Mouse (Mus musculus) pancreas, adult 10 weeks (tissue): ENCODE results near the gene Nod2. TPM values are rescaled to one million over a fixed set of nuclear protein-coding genes. Genes with fewer than 3 reads are reported as not detected.

Experiments used
- polyA plus RNA-seq: library from polyadenylated mRNA; stranded (reverse); fragments of 350-450 nt; fragmentation: Illumina TruSeq; extraction: RNeasy Lipid Tissue Mini Kit (QIAGEN cat#74804); gene quantifications from one replicate; pipeline ENCODE4 v1.2.3, GENCODE M21; 2015; ENCODE audit warnings: low read depth, low replicate concordance; ENCODE audit not compliant: insufficient read depth

The Nod2 gene
- 0.87 TPM for polyA plus RNA-seq

DNA sequence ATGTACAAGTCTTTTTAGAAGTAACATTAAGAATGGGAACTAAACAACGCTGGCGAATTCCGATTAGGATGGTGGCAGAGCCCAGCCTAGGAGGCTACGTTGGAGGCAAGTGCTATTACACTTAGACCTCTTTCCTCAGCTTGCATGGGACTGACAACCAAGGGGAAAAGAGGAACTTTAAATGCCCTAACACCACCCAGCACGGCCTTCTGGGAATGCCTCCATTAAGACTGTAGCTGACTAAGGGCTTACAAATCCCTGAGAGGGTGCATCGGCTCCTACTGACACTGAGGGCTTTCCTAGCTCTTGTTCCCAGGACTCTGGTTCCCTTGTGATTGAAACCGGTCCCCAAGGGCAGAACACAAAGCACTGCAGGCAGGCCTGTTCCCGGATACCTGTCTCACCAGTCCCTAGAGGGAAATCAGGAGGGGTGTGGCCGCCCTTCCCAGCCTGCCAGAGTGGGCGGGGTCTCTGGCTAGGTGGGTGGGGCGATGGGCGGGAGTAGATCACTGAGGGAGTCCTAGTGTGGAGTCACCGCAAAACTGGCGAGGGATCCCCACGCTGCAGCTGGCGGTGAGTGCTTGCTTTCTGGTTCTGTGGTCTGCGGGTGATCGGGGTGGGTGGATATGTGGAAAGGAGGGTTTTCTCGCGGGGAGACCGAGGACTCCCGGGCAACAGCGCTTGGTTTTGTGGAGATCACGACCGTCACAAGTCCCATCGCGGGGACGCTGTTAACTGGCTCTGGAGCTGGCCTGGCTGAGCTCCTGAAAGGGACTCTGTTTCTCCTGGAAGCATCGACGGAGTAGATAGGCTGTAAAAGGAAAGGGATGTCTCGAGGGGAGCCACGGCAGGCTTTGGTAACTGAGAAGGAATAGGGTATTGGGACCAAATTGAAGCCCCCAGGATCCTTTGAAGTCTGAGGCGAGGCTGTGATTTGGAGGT, at the start of gene Nod2:
Gene Nod2, plus strand, starts transcription at position 479 of the 942 bp plus-strand sequence.

DNA sequence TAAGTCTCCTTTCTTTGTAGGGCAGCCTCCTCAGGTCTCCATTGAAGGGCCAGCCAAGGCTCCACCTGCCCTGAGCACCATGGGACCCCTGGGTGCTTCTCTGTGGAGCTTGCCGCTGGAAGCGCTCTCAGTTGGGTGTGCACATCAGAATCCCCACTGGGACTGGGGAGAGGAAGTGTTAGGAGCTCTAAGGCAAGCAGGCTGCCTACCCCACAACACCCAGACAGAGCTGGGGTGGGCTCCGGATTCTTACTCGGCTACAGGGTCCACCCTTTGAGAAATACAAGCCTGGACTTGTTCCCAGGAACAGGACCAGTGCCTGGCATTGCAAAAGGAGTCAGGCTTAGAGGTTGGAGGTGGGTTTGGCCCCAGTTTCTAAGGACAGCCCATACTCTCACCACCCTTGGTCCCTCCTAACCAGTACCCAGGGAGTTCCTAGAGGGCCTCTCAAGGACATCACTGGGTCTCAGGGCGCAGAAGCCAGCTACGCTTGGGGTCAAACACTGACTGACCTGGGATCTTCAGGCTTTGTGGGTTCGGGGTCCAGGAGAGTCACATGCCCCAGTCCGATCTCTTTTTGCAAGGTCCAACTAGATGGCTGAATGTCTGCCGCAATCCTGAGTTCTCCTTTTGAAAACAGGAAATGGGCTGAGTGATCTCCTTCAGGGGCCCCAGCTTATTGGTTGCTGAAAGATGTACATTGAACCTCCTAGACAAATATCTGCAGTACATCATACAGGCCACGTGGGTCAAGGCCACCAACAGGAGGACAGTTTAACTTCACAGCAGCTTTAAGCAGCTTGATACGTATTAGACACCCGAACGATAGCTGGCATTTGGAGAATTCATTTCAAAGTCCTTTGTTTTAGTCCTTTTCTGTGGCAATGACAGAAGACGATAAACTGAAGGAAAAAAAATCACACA, 11.4 kb upstream of the Nod2 start, which contains the start of gene Snx20:
Gene Snx20, minus strand, starts transcription at position 655 of the 924 bp plus-strand sequence.

DNA sequence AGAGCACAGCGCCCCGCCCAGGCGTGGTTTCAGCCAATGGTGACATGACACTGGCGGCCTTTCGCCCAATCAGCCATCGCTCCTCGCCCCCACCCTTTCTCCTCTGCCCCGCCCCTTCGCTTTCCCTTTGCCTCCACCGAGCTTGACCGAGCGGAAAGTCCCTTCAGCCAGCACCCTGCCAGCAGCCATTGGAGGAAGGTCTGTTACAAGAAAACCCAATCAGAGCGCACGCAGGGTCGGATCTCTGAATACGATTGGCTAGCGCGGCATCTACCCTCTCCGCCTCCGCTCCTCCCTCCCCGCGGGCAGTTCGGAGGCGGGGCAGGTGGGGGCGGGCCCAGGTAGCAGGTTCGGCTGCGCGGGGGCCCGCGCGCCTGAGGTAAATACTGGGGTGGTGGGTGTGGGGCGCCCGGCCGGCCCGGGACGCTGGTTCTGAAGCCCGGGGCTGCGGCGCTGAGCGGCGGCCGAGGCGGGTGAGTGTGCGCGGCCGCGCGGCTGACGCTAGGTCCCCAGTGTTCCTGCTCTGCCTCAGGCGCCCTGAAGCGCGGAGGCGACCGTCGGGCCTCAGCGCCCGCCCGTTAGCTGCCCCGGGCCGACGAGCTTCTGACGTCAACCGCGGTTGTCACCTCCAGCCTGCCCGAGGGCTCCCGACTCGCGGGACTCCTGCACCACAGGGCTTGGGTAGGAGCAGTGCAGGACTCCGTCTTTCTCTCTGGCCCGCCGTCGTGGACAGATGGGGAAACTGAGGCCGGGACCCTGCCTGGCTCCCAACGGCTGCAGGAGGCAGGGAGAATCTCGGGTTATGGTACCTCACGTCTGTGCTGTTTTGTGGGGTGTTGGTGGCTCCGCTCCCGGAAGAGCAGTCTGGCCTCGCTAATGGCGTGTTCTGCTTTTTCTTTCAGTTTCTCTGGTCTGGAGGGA, 49.9 kb downstream of the Nod2 start, which contains the start of gene Cyld:
Gene Cyld, plus strand, starts transcription at position 308 of the 921 bp plus-strand sequence.

Other genes with a start within 250 kb of the Nod2 start
- 4.7 TPM for gene Nkd1, start 126.0 kb upstream of the Nod2 start, polyA plus RNA-seq
- gene Snx20, start 11.2 kb upstream of the Nod2 start, polyA plus RNA-seq = 0.48 TPM
- gene Cyld, start 49.7 kb downstream of the Nod2 start, polyA plus RNA-seq = 4.0 TPM